Comparison of ENCODE assay signal across 30 mouse cellular contexts in the genomic region with DNA sequence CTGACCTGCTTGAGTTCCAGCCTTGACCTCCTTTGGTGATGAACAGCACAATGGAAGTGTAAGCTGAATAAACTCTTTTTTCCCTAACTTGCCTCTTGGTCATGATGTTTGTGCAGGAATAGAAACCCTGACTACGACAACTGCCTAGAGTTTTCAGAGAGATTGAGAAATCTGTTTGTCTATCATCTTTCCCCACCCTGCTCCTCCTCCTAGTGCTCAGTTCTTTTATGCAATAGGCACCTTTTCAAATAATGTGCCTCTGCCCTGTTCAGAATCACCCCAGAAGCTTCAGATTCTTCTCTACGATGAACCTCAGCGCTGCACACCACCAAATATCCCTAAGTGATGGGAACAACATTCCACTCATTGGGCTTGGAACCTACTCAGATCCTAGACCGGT. TPM values are rescaled to one million over a fixed set of nuclear protein-coding genes. Genes with fewer than 3 reads are reported as not detected.
"Had no signal": no experiment of that assay in that cellular context is flagged by ENCODE, and none has a peak within 500 bp of the region (broad histone marks: within the 10 kb centered on the region; RNA-seq: fewer than 3 reads in every experiment).

A gene (plus strand): TSS at position 234 of the 400 bp plus-strand sequence.

- H3K27ac ChIP-seq: layer of hippocampus, adult 2 months; limb, embryonic 10.5 days; limb, embryonic 13.5 days; liver, embryonic 13.5 days; stomach, postnatal 0 days had no signal

- H3K4me1 ChIP-seq: limb, embryonic 10.5 days; liver, embryonic 13.5 days had no signal

- H3K36me3 ChIP-seq: limb, embryonic 10.5 days; limb, embryonic 13.5 days; liver, embryonic 13.5 days had no signal

- H3K9ac ChIP-seq: limb, embryonic 13.5 days; liver, embryonic 13.5 days had no signal

- H3K27me3 ChIP-seq: limb, embryonic 13.5 days; liver, embryonic 13.5 days had no signal

- H3K4me3 ChIP-seq: layer of hippocampus, adult 2 months; limb, embryonic 10.5 days; limb, embryonic 13.5 days; liver, embryonic 13.5 days had no signal

- DNase-seq: kidney, adult 11 months; kidney, adult 9 months; kidney, postnatal 25 days; layer of hippocampus, adult 9-11 months; liver, embryonic 13.5 days; lung, adult 2 months; lung, postnatal 14 days; lung, postnatal 4 days; midbrain, embryonic 14.5 days; right cerebral cortex, postnatal 14 days; right cerebral cortex, postnatal 4 days; thymus, adult 2 months; thymus, postnatal 14 days; thymus, postnatal 4 days had no signal

- H3K4me2 ChIP-seq: limb, embryonic 13.5 days; liver, embryonic 13.5 days; midbrain, embryonic 11.5 days had no signal

- H3K9me3 ChIP-seq: limb, embryonic 10.5 days; limb, embryonic 13.5 days; liver, embryonic 13.5 days had no signal

RNA-seq across cellular contexts. Expression of the gene that starts here (rescaled TPM):
- total RNA-seq: layer of hippocampus, adult 2 months; layer of hippocampus, postnatal 25 days; left cerebral cortex, adult 18-20 months; left cerebral cortex, postnatal 25 days; megakaryocyte progenitor cell, adult 5-6 weeks; megakaryocyte-erythroid progenitor cell, adult 5-6 weeks; midbrain, postnatal 0 days had no signal
- polyA plus RNA-seq: large intestine, adult 2 months; limb, embryonic 10.5 days; limb, embryonic 13.5 days; lung, embryonic 16.5 days; midbrain, embryonic 11.5 days; midbrain, embryonic 14.5 days; midbrain, postnatal 0 days; neural tube, embryonic 11.5 days; neural tube, embryonic 14.5 days; stomach, embryonic 14.5 days; thymus, adult 2 months had no signal
